Mouse (Mus musculus): ENCODE measurements at regions not wholly inside any gene's neighbourhood (a gene's known extent, or its start where the extent isn't known, plus 50 kb on each side); places are given as distances from the start of the nearest gene placed in this dataset.

GRCm38 (mm10) chr15:97188545-97188944 lies 58.4 kb upstream of the Pced1b start:
- no peak for ATAC-seq (replicated peaks; ENCODE audit: poor library complexity)

- ATAC-seq (replicated peaks; ENCODE audit: poor library complexity) = no peak
These were observed 59.1 kb upstream of the Pced1b start for GRCm38 (mm10) chr15:97187831-97188230.

GRCm38 (mm10) chr15:97186034-97186433 lies 60.9 kb upstream of the Pced1b start:
- ATAC-seq (replicated peaks; ENCODE audit: poor library complexity) = no peak

GRCm38 (mm10) chr15:97182617-97183038 lies 64.3 kb upstream of the Pced1b start:
- ATAC-seq (replicated peaks; ENCODE audit: poor library complexity) = no peak

GRCm38 (mm10) chr15:97180970-97181669 lies 65.8 kb upstream of the Pced1b start:
- no peak for ATAC-seq (replicated peaks; ENCODE audit: poor library complexity)

- no peak for ATAC-seq (replicated peaks; ENCODE audit: poor library complexity)
These were observed 68.6 kb upstream of the Pced1b start for GRCm38 (mm10) chr15:97178286-97178685.

GRCm38 (mm10) chr15:97177806-97178205 lies 69.1 kb upstream of the Pced1b start:
- ATAC-seq (replicated peaks; ENCODE audit: poor library complexity) = no peak

GRCm38 (mm10) chr15:97174989-97175388 lies 71.9 kb upstream of the Pced1b start:
- no peak for ATAC-seq (replicated peaks; ENCODE audit: poor library complexity)

GRCm38 (mm10) chr15:97173233-97173632 lies 73.7 kb upstream of the Pced1b start:
- ATAC-seq (replicated peaks; ENCODE audit: poor library complexity) = no peak

- no peak for ATAC-seq (replicated peaks; ENCODE audit: poor library complexity)
These were observed 76.8 kb upstream of the Pced1b start for GRCm38 (mm10) chr15:97170074-97170473.

GRCm38 (mm10) chr15:97169381-97169780 lies 77.5 kb upstream of the Pced1b start:
- ATAC-seq (replicated peaks; ENCODE audit: poor library complexity) = no peak

GRCm38 (mm10) chr15:97167116-97167515 lies 79.8 kb upstream of the Pced1b start:
- ATAC-seq (replicated peaks; ENCODE audit: poor library complexity) = no peak

- no peak for ATAC-seq (replicated peaks; ENCODE audit: poor library complexity)
These were observed 82.3 kb upstream of the Pced1b start for GRCm38 (mm10) chr15:97164616-97165015.

- ATAC-seq (replicated peaks; ENCODE audit: poor library complexity) = no peak
These were observed 82.9 kb upstream of the Pced1b start for GRCm38 (mm10) chr15:97163971-97164370.

- ATAC-seq (replicated peaks; ENCODE audit: poor library complexity) = peak; percentile 64
These were observed 83.8 kb upstream of the Pced1b start for GRCm38 (mm10) chr15:97163090-97163489.

- no peak for ATAC-seq (replicated peaks; ENCODE audit: poor library complexity)
These were observed 84.6 kb upstream of the Pced1b start for GRCm38 (mm10) chr15:97162305-97162704.

GRCm38 (mm10) chr15:97161530-97161929 lies 85.4 kb upstream of the Pced1b start:
- ATAC-seq (replicated peaks; ENCODE audit: poor library complexity) = no peak

GRCm38 (mm10) chr15:97152354-97152753 lies 94.6 kb upstream of the Pced1b start:
- no peak for ATAC-seq (replicated peaks; ENCODE audit: poor library complexity)

- ATAC-seq (replicated peaks; ENCODE audit: poor library complexity) = no peak
These were observed 95.1 kb upstream of the Pced1b start for GRCm38 (mm10) chr15:97151793-97152192.

GRCm38 (mm10) chr15:97150983-97151735 lies 95.4 kb upstream of the Slc38a4 start:
- no peak for ATAC-seq (replicated peaks; ENCODE audit: poor library complexity)

- ATAC-seq (replicated peaks; ENCODE audit: poor library complexity) = no peak
These were observed 86.2 kb upstream of the Slc38a4 start for GRCm38 (mm10) chr15:97141958-97142357.

GRCm38 (mm10) chr15:97138265-97138664 lies 82.5 kb upstream of the Slc38a4 start:
- peak; percentile 29; the same call in 1 of the 2 replicates for ATAC-seq (replicated peaks; ENCODE audit: poor library complexity)

Data from megakaryocyte progenitor cell, adult 5-6 weeks (primary cell).